Mouse (Mus musculus) brain, adult 2 months (tissue): ENCODE measurements around the gene Blm.

Experiments used
- DNase-seq: peaks from one replicate; pipeline ENCODE4 v3.0.0; 2011; ENCODE audit warnings: low read depth, low spot score

The Blm gene

DNA sequence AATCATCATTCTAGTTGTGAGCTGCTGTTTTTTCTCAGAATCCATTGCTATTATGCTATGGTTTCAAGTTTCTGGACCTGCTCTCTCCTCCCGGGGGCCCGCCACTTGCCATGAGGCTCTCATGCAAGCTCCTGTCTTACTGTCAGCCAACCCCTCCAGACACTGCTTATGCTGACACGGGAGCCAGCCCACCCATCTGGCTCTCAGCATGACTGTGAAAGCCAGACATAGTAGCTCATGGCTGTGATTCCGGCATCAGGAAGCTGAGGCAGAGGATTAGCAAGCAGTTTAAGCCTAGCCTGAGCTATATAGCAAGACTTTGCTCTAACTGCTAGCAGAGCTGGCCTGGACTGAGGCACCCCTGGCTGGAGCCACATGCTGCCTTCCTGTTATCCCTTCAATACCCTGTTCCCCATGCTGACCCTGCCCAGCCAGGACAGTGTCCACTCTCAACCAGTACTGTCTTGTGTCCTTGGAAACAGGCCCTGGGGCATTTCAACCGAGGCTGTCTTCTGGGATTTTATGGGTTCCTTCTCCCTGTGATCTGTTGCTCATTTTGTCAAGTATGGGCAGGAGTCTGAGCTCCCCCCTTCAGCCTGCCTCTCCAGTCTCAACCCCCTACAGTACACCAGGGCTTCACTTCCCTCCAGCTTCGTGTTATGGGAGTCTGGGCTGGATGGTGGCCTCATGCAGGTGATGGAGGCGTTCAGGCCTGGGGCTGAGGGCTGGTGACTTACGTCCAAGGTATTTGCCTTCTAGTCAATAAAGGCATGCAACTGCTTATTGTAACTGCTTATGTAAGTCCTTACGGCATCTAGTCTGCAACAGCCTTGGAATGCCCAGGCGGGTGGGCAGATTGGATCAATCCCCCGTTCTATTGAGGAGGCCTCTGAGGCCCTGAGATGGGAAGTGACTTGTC lies 92.7 kb downstream of the Blm start:
- DNase-seq = peak; percentile 36

DNA sequence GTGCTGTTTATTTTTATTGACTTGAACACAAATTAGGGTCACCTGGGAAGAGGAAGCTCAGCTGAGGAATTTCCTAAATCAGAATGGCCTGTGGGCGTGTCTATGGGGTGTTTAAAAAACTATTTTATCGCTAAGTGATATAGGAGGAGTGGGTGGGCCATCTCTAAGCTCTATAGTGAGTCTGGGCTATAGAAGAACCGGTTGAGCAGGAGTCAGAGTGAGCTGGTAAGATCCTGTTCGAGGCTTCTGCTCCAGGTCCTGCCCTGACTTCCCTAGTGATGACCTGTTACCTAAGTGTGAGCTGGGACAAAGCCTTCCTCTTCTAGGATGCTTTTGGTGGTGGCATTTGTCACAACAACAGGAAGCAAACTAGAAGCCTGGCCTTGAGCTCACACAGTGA lies 94.2 kb downstream of the Blm start:
- DNase-seq = no peak

GRCm38 (mm10) chr7:80439789-80440488 lies 95.0 kb downstream of the Blm start:
- peak; percentile 27 for DNase-seq

DNA sequence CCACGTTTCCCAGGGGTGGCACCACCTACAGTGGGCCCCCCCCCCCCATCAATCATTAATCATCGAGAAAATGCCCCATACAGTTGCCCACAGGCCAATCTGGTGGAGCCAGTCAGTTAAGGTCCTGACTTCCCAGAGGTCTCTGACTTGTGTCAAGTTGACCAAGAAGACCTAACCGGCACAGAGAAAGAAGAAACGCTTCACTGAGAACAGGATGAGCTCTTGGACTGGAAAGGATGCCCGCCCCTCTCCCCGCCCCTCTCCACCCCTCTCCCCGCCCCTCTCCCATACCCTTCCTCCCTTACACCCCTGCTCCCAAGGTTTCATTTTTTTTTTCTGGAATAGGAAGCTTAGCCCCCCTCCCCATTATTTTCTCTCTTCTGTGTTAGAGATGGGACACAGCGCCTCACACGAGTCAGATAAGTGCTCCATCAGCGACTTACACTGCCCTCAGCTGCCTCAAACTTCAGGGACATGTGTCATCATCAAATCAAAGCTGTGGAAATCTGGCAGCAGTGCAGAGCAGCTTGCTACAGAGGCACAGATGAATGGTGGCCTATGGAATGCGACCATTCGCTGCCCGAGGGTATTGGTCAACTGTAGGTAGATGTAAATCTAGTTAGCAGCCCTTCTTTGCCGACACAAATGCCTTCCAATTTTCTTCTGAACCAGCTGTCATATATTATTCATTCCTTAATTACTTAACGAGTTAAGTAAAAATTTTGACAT lies 95.7 kb downstream of the Blm start:
- DNase-seq = peak; percentile 27

DNA sequence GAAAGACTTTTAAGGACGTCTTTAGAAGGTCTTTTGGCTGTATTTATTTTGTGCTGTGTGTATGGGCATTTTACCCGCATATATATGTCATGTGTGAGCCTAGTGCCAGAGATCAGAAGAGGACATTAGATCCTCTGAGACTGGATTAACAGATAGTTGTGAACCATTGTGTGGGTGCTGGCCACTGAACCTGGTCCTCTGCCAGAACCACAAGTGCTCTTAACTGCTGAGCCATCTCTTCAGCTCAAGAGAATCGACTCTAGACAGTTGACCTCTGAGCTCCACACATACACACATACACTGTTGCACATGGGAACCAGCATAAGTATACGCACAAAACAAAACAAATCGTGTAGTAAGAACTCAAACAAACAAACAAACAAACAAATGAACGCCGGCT lies 98.3 kb downstream of the Blm start:
- DNase-seq = no peak

- DNase-seq = peak; percentile 22
Measured at GRCm38 (mm10) chr7:80435594-80435993, 99.3 kb downstream of the Blm start.

GRCm38 (mm10) chr7:80429661-80430060 lies 105.3 kb downstream of the Blm start:
- DNase-seq = no peak

- no peak for DNase-seq
Measured at GRCm38 (mm10) chr7:80427730-80428129, 107.2 kb downstream of the Blm start.

- DNase-seq = peak; percentile 47
Measured at GRCm38 (mm10) chr7:80426363-80426762, 108.6 kb downstream of the Blm start.

GRCm38 (mm10) chr7:80424722-80425121 lies 110.2 kb downstream of the Blm start:
- no peak for DNase-seq

DNA sequence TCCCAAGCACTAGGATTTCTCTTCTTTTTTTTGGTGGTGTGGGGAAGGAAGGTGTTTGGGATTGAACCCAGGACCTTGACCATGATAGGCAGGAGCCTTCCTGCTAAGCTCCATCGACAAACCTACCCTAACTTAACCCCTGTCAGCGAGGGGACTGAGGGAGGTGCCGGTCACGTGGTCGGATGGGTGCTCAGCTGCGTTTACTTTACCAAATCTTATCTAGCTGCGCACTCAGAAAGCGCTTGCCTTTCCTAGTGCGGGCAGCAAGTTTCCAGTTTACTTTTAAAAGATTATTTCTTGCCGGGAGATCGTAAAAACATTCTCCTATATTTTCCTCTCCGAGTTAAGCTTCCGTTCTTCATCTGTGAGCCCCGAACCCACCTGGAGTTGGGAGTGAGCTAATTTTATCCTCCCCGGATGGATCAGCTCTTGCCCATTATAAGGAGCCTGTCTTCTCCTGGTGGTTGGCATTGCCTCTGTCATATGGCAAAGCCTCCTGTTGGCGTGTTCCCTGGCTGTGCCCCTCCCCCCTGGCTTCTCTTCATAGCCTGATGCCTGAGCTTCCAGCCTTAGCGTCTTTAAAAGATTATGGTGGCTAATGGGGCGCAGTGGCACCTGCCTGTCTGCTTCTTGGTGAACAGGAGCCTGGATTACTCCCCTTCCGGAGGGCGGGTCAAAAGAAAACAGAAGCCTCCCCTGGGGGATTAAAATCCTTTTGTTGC lies 112.0 kb downstream of the Blm start:
- peak; percentile 71 for DNase-seq

DNA sequence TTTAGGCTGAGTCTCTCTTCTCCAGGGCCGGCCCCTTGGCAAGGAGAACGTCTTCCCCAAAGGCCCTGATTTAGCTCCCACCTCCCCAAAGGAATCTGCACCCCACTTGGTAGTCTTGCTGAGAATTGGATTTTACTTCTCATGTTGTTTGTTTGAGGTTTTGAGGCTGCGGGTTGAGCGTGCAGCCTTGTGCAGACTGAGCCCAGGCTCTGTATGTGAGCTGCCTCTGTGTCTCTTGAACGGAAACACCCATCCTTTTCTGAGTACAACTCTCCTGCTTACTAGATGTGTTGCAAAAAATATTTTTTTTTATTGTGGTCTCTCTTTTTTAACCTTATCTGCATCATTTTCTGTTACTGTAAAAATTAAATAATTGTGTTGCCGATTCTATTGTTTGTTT lies 113.3 kb downstream of the Blm start:
- DNase-seq = no peak

DNA sequence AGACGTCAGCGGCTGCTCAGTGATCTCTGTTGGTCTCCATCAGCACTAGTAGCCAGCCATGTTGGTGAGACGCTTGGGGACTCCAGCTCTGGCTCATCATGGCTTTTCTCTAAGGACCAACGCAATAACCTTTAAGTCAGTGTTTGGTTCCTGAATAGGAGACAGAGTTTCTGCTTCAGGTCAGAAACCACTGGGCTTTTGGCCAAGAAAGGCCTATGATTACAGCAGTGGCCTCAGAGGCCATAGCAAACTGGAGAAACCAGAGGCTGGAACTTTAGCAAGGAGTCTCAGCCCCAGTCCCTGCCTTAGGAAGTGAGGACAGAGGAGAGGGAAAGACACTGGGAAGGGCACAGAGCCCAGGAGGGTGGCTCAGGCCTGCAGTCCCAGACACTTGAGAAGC lies 114.3 kb downstream of the Blm start:
- DNase-seq = no peak

GRCm38 (mm10) chr7:80419278-80419677 lies 115.6 kb downstream of the Blm start:
- no peak for DNase-seq

DNA sequence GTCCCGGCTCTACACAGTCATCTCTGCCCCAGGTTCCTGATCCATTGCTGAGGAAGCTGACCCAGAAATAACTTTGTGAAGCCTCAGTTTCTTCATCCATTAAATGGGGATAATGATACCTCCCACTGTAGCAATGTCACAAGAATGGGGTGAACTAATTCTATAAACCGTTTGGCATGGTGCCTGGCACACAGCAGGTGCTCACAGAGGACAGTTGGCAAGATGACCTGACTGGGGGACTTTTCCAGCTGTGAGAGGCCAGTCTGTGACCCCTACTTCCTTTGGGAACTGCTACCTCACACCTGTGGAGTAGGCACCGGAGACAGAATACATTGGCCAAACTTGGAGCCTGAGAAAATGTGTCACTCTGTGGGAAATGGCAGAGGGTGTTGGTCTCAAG lies 116.9 kb downstream of the Blm start:
- no peak for DNase-seq

GRCm38 (mm10) chr7:80417601-80418000 lies 117.3 kb downstream of the Blm start:
- no peak for DNase-seq

- DNase-seq = no peak
Measured at GRCm38 (mm10) chr7:80416969-80417368, 118.0 kb downstream of the Blm start.

- DNase-seq = no peak
Measured at GRCm38 (mm10) chr7:80414303-80414855, 120.5 kb downstream of the Blm start.

GRCm38 (mm10) chr7:80413512-80414302 lies 121.2 kb downstream of the Blm start:
- no peak for DNase-seq

GRCm38 (mm10) chr7:80412781-80413180 lies 122.1 kb downstream of the Blm start:
- no peak for DNase-seq
